Mouse (Mus musculus) testis, adult 10 weeks (tissue): Measurements from ENCODE around the gene Apol10a. TPM values are rescaled to one million over a fixed set of nuclear protein-coding genes. Genes with fewer than 3 reads are reported as not detected.

Experiments used
- polyA plus RNA-seq: library from polyadenylated mRNA; stranded (reverse); fragments of 350-450 nt; fragmentation: Illumina TruSeq; extraction: RNeasy Lipid Tissue Mini Kit (QIAGEN cat#74804); gene quantifications from one replicate; pipeline ENCODE4 v1.2.3, GENCODE M21; 2014; ENCODE audit warnings: low read depth, low replicate concordance

Gene Apol10a
- polyA plus RNA-seq: 0.63 TPM

DNA sequence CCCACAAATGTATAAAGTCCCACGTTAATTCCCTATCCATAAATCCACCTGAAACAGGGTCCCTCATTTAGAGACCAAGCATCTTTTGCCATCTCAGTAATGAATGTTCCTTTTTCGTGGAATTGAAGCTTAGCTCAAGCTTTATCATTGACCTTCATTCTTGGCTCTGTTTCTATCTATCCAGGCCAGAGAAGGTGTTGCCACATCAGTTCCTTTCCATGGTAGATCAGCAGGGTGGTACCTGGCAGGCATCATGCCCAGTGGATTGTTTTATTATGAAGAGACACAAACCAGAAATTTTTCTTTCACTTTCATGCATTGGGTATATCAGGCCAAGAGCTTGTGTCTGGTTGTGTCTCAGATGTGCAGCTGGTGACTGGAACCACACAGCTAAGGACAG lies at the start of gene Apol10a:
Gene Apol10a (plus strand): TSS at position 355 of the 400 bp plus-strand sequence.

GRCm38 (mm10) chr15:77447392-77447791 lies 29.5 kb upstream of the Apol10a start, which contains the start of gene Apol7b:
Apol7b (minus strand) TSS chr15:77447492.

GRCm38 (mm10) chr15:77507966-77508365 lies 31.1 kb downstream of the Apol10a start, which contains the start of gene Apol11a:
Apol11a (plus strand) TSS chr15:77508271.

GRCm38 (mm10) chr15:77533216-77533615 lies 56.4 kb downstream of the Apol10a start, which contains the start of gene Apol7c:
Apol7c (minus strand) TSS chr15:77533316.

Other genes with a start within 250 kb of the Apol10a start
- gene Rbfox2, start 170.0 kb upstream of the Apol10a start, polyA plus RNA-seq: 11.8 TPM
- 0.28 TPM for gene Apol7a, start 77.9 kb upstream of the Apol10a start, polyA plus RNA-seq
- gene Apol9a, start 65.9 kb upstream of the Apol10a start, polyA plus RNA-seq: not detected
- gene Apol7b, start 29.6 kb upstream of the Apol10a start, polyA plus RNA-seq: 17.6 TPM
- gene Apol11a, start 31.2 kb downstream of the Apol10a start, polyA plus RNA-seq: 0.21 TPM
- gene Apol7c, start 56.3 kb downstream of the Apol10a start, polyA plus RNA-seq: 2.1 TPM
- gene 1700025B11Rik, start 84.8 kb downstream of the Apol10a start, polyA plus RNA-seq: 191 TPM
- gene Apol10b, start 119.1 kb downstream of the Apol10a start, polyA plus RNA-seq: 0.53 TPM
- not detected for gene Gm36245, start 122.2 kb downstream of the Apol10a start, polyA plus RNA-seq
- gene Apol11b, start 166.2 kb downstream of the Apol10a start, polyA plus RNA-seq: not detected
- not detected for gene Apol7e, start 221.8 kb downstream of the Apol10a start, polyA plus RNA-seq